Mouse (Mus musculus): ENCODE results near the gene Tmod3. TPM values are rescaled to one million over a fixed set of nuclear protein-coding genes. Genes with fewer than 3 reads are reported as not detected.

Gene Tmod3
- total and polyA plus RNA-seq, 3 experiments = 29.9 to 46.4 TPM; not detected in 1

DNA sequence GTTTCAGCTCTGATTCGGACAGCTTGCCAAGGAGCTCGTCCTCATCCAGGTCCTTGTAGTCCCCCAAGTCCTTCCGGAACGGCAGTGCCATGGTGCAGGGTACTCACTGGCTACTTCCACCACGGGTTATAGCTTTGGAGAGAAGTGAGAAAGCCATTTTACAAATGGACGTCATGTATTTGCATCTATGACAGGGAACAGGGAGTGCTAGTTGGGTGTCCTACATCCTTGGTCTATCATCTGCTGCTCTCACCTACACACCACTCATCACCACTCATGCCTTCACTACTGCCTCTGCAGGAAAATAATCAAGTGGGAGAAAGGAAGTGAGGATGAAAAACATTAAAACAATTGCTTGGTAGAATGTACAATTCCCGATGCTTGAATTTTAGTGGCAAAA is 27.0 kb downstream of the Tmod3 start:
- Histone ChIP-seq H3K36me3 (ENCODE audit: control insufficient read depth in 1 of 2, insufficient read depth in 2 of 2, low read length in 2 of 2) (peaks cover 9 to 27% of the 10 kb centered on the region in 2 experiments), H3K9ac (ENCODE audit: control insufficient read depth, low read depth, low read length, poor library complexity, severe bottlenecking) (no peak overlapping the region), H3K79me2 (ENCODE audit: control insufficient read depth, insufficient read depth, low read length, poor library complexity) (peaks cover 3% of the 10 kb centered on the region; the same call in 1 of the 2 replicates), H3K4me1 (ENCODE audit: control insufficient read depth in 1 of 2, insufficient read depth in 2 of 2, low read length in 2 of 2) (peaks cover 12 to 13% of the 10 kb centered on the region in 2 experiments), H3K9me3 (replicated peaks; ENCODE audit: insufficient read depth, low read length) (no peaks in the 10 kb centered on the region), H3K27me3 (ENCODE audit: control insufficient read depth in 1 of 2, insufficient read depth in 2 of 2, low read length in 2 of 2) (no peaks in the 10 kb centered on the region), H3K27ac (ENCODE audit: control insufficient read depth, low read depth, low read length) (no peak overlapping the region), H3K4me3 (ENCODE audit: control insufficient read depth in 1 of 2, insufficient read depth in 1 of 2, low read depth in 2 of 2, low read length in 2 of 2) (no peak overlapping the region)
- DNase-seq (ENCODE audit: low read depth, low spot score) = no peak
- TF ChIP-seq MEF2A (IDR thresholded peaks at IDR 0.05; ENCODE audit: extremely low read depth, insufficient replicate concordance, low read depth, low read length, poor library complexity, severe bottlenecking) = no peak
- no peak for TF ChIP-seq ETS1 (IDR thresholded peaks at IDR 0.05; ENCODE audit: low read depth, low read length)
- no peak for TF ChIP-seq MAZ (IDR thresholded peaks at IDR 0.05; ENCODE audit: low read depth, low read length)
- TF ChIP-seq GABPA (IDR thresholded peaks at IDR 0.05; ENCODE audit: low read depth, low read length) = no peak
- no peak for TF ChIP-seq RAD21 (IDR thresholded peaks at IDR 0.05; ENCODE audit: low read depth, low read length)
- TF ChIP-seq TCF12 (IDR thresholded peaks at IDR 0.05; ENCODE audit: low read depth, low read length) = no peak
- TF ChIP-seq EP300 (IDR thresholded peaks at IDR 0.05; ENCODE audit: low read depth in 1 of 2, low read length in 2 of 2) = no peak
- TF ChIP-seq KAT2A (conservative IDR thresholded peaks at IDR 0.05; ENCODE audit: low read depth, low read length) = no peak
- no peak for TF ChIP-seq BHLHE40 (IDR thresholded peaks at IDR 0.05; ENCODE audit: borderline replicate concordance, low read depth, low read length)
- TF ChIP-seq E2F4 (IDR thresholded peaks at IDR 0.05; ENCODE audit: borderline replicate concordance, low read depth, low read length) = no peak
- TF ChIP-seq CHD2 (IDR thresholded peaks at IDR 0.05; ENCODE audit: low read length) = no peak
- no peak for TF ChIP-seq MAX (IDR thresholded peaks at IDR 0.05; ENCODE audit: low read length)
- no peak for TF ChIP-seq ZC3H11A (IDR thresholded peaks at IDR 0.05; ENCODE audit: low read depth, low read length)
- TF ChIP-seq USF1 (IDR thresholded peaks at IDR 0.05; ENCODE audit: low read depth, low read length) = no peak
- no peak for TF ChIP-seq MYB (IDR thresholded peaks at IDR 0.05; ENCODE audit: low read depth, low read length)
- no peak for TF ChIP-seq JUND (IDR thresholded peaks at IDR 0.05; ENCODE audit: low read depth, low read length)
- TF ChIP-seq ZKSCAN1 (IDR thresholded peaks at IDR 0.05; ENCODE audit: low read depth, low read length) = no peak

DNA sequence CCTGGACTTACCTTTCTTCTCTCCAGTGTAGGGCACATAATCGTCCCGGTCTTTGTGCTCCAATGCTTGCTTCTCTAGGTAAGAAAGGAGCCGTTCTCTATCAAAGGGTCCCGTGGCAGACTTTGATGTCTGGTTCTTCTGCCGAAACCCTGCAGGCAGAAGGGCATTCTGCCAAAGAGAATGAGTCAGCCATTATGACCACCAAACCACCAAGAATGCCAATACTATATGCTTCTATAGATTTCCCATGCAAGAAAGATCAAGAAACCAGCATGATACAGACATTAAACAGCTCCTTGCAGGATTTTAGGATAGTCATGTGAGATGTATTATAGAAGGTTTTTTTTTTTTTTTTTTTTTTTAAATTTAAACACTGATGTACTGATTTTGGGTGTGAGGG is 30.1 kb downstream of the Tmod3 start:
- Histone ChIP-seq H3K79me2 (ENCODE audit: control insufficient read depth, insufficient read depth, low read length, poor library complexity) (peaks cover 1% of the 10 kb centered on the region; the same call in 1 of the 2 replicates), H3K36me3 (ENCODE audit: control insufficient read depth in 1 of 2, insufficient read depth in 2 of 2, low read length in 2 of 2) (peaks cover 11 to 27% of the 10 kb centered on the region in 2 experiments)
- TF ChIP-seq POLR2A (IDR thresholded peaks at IDR 0.05; ENCODE audit: control insufficient read depth in 1 of 2, insufficient read depth in 1 of 2, low read depth in 1 of 2, low read length in 2 of 2, poor library complexity in 1 of 2) (no peak), MAFK (IDR thresholded peaks at IDR 0.05; ENCODE audit: borderline replicate concordance, low read depth, low read length) (0 out of 2 replicates have a peak, but pooled peaks have one; percentile 58), SMC3 (IDR thresholded peaks at IDR 0.05; ENCODE audit: low read depth, low read length) (no peak), ELF1 (IDR thresholded peaks at IDR 0.05; ENCODE audit: low read depth, low read length) (no peak), RCOR1 (IDR thresholded peaks at IDR 0.05; ENCODE audit: low read depth, low read length) (peak; percentile 39; the same call in 1 of the 2 replicates), MXI1 (IDR thresholded peaks at IDR 0.05; ENCODE audit: low read depth, low read length) (peak; percentile 57; the same call in 1 of the 2 replicates), SIN3A (IDR thresholded peaks at IDR 0.05; ENCODE audit: low read length) (peak; percentile 43; the same call in 1 of the 2 replicates), JUND (IDR thresholded peaks at IDR 0.05; ENCODE audit: low read depth, low read length) (0 out of 2 replicates have a peak, but pooled peaks have one; percentile 54), BHLHE40 (IDR thresholded peaks at IDR 0.05; ENCODE audit: borderline replicate concordance, low read depth, low read length) (peak; percentile 36; the same call in 1 of the 2 replicates), GABPA (IDR thresholded peaks at IDR 0.05; ENCODE audit: low read depth, low read length) (peak; percentile 85), MEF2A (IDR thresholded peaks at IDR 0.05; ENCODE audit: extremely low read depth, insufficient replicate concordance, low read depth, low read length, poor library complexity, severe bottlenecking) (no peak), ZKSCAN1 (IDR thresholded peaks at IDR 0.05; ENCODE audit: low read depth, low read length) (no peak), ZMIZ1 (IDR thresholded peaks at IDR 0.05; ENCODE audit: low read depth, low read length) (no peak), E2F4 (IDR thresholded peaks at IDR 0.05; ENCODE audit: borderline replicate concordance, low read depth, low read length) (no peak), MYC (IDR thresholded peaks at IDR 0.05; ENCODE audit: low read depth, low read length) (0 out of 2 replicates have a peak, but pooled peaks have one; percentile 19), MAX (IDR thresholded peaks at IDR 0.05; ENCODE audit: low read length) (no peak), HCFC1 (IDR thresholded peaks at IDR 0.05; ENCODE audit: low read depth, low read length) (no peak), MAZ (IDR thresholded peaks at IDR 0.05; ENCODE audit: low read depth, low read length) (no peak), NRF1 (IDR thresholded peaks at IDR 0.05; ENCODE audit: insufficient read depth, low read depth, low read length, poor library complexity, severe bottlenecking) (no peak), TBP (IDR thresholded peaks at IDR 0.05; ENCODE audit: low read depth, low read length) (no peak), NELFE (IDR thresholded peaks at IDR 0.05; ENCODE audit: low read depth, low read length) (no peak), EP300 (IDR thresholded peaks at IDR 0.05; ENCODE audit: low read depth in 1 of 2, low read length in 2 of 2) (peak; percentile 56 to 62)

More for the DNA sequence above, 30.1 kb downstream of the Tmod3 start:
- H3K4me3 ChIP-seq (ENCODE audit: control insufficient read depth in 1 of 2, insufficient read depth in 1 of 2, low read depth in 2 of 2, low read length in 2 of 2) = no peak overlapping the region
- peak; percentile 89 for DNase-seq (ENCODE audit: low read depth, low spot score)
- peaks cover 15% of the 10 kb centered on the region in 2 experiments for H3K4me1 ChIP-seq (ENCODE audit: control insufficient read depth in 1 of 2, insufficient read depth in 2 of 2, low read length in 2 of 2)
- H3K27ac ChIP-seq (ENCODE audit: control insufficient read depth, low read depth, low read length) = peak overlapping the region; percentile 39; the same call in 1 of the 2 replicates
- no peak overlapping the region for H3K9ac ChIP-seq (ENCODE audit: control insufficient read depth, low read depth, low read length, poor library complexity, severe bottlenecking)
- no peaks in the 10 kb centered on the region for H3K9me3 ChIP-seq (replicated peaks; ENCODE audit: insufficient read depth, low read length)
- H3K27me3 ChIP-seq (ENCODE audit: control insufficient read depth in 1 of 2, insufficient read depth in 2 of 2, low read length in 2 of 2) = no peaks in the 10 kb centered on the region

All from MEL (cell line).